Comparison of ENCODE assay signal across 7 mouse cellular contexts in the genomic region with DNA sequence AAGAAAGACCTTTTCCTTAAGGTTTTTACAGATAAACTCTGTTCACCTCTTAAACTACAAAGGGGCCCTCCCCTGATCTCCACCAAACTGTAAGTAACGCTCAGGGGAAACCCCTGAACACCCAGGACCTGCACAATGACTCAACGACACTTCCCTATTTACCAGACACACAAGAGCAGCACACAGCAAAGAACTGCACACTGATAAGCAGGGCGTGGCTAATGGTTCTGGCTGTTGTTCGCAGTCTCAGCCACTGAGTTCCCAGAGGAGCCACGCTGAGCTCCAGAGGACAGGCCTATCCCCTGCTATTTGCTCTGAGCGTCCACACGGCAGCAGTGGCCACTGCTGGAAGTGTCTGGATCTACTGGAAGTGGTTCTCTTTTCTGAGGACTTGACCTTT.
DNase-seq lines count a peak whose midpoint lies in the region; ATAC-seq and TF ChIP-seq lines count a peak whose summit lies in the region.

No protein-coding gene starts in this region.

- TF ChIP-seq CTCF in lung, adult 2 months (IDR thresholded peaks at IDR 0.05; ENCODE audit: insufficient read depth, low read length) = no peak

- peak; percentile 55 for ATAC-seq in forebrain, embryonic 13.5 days
- ATAC-seq in hindbrain, embryonic 11.5 days (ENCODE audit: low FRiP score) = peak; percentile 83
- ATAC-seq in neural tube, embryonic 15.5 days (ENCODE audit: low FRiP score) = 0 out of 2 replicates have a peak, but pooled peaks have one; percentile 37

- WGBS in forebrain, embryonic 13.5 days = 29% methylated on average over 7 of the region's 7 CpGs
- 39% methylated on average over 7 of the region's 7 CpGs for WGBS in hindbrain, embryonic 11.5 days
- WGBS in lung, adult 2 months = 20% methylated on average over 7 of the region's 7 CpGs
- WGBS in neural tube, embryonic 15.5 days = 19% methylated on average over 7 of the region's 7 CpGs

- no peak overlapping the region for H3K4me2 ChIP-seq in forebrain, embryonic 13.5 days
- H3K4me2 ChIP-seq in hindbrain, embryonic 11.5 days (replicated peaks; ENCODE audit: low read depth, low read length) = no peak overlapping the region
- no peak overlapping the region for H3K4me2 ChIP-seq in neural tube, embryonic 15.5 days

- no peak overlapping the region for H3K9ac ChIP-seq in forebrain, embryonic 13.5 days
- H3K9ac ChIP-seq in hindbrain, embryonic 11.5 days (ENCODE audit: low read depth, low read length) = no peak overlapping the region
- H3K9ac ChIP-seq in neural tube, embryonic 15.5 days (replicated peaks) = no peak overlapping the region

- H3K9me3 ChIP-seq in forebrain, embryonic 13.5 days (replicated peaks) = no peaks in the 10 kb centered on the region
- H3K9me3 ChIP-seq in hindbrain, embryonic 11.5 days (ENCODE audit: control insufficient read depth, low read length) = no peaks in the 10 kb centered on the region
- no peaks in the 10 kb centered on the region for H3K9me3 ChIP-seq in neural tube, embryonic 15.5 days (replicated peaks)

- H3K4me1 ChIP-seq in forebrain, embryonic 13.5 days = peaks cover 13% of the 10 kb centered on the region
- no peaks in the 10 kb centered on the region for H3K4me1 ChIP-seq in hindbrain, embryonic 11.5 days (replicated peaks; ENCODE audit: control insufficient read depth, insufficient read depth, low read length)
- H3K4me1 ChIP-seq in lung, adult 2 months (ENCODE audit: control insufficient read depth, insufficient read depth, low read length) = peaks cover 4% of the 10 kb centered on the region
- peaks cover 18% of the 10 kb centered on the region for H3K4me1 ChIP-seq in neural tube, embryonic 15.5 days

- TF ChIP-seq POLR2A in lung, adult 2 months (IDR thresholded peaks at IDR 0.05; ENCODE audit: borderline replicate concordance, extremely low read depth, low read depth, low read length) = no peak

- no peaks in the 10 kb centered on the region for H3K36me3 ChIP-seq in forebrain, embryonic 13.5 days (ENCODE audit: poor library complexity, severe bottlenecking)
- H3K36me3 ChIP-seq in hindbrain, embryonic 11.5 days (ENCODE audit: control insufficient read depth, insufficient read depth, low read length) = no peaks in the 10 kb centered on the region
- H3K36me3 ChIP-seq in neural tube, embryonic 15.5 days = no peaks in the 10 kb centered on the region

- H3K4me3 ChIP-seq in forebrain, embryonic 13.5 days = no peak overlapping the region
- H3K4me3 ChIP-seq in hindbrain, embryonic 11.5 days (ENCODE audit: low read depth, low read length) = no peak overlapping the region
- no peak overlapping the region for H3K4me3 ChIP-seq in lung, adult 2 months (replicated peaks; ENCODE audit: extremely low read depth, low read depth, low read length)
- no peak overlapping the region for H3K4me3 ChIP-seq in neural tube, embryonic 15.5 days (replicated peaks)

- H3K27ac ChIP-seq in forebrain, embryonic 13.5 days = no peak overlapping the region
- H3K27ac ChIP-seq in hindbrain, embryonic 11.5 days (ENCODE audit: low read depth, low read length) = no peak overlapping the region
- no peak overlapping the region for H3K27ac ChIP-seq in neural tube, embryonic 15.5 days (replicated peaks)

- DNase-seq in ES-CJ7 (ENCODE audit: low read depth, low spot score) = peak; percentile 45
- peak; percentile 36 to 39 for DNase-seq in adrenal gland, adult 18-20 months (ENCODE audit: low spot score in 2 of 2)
- DNase-seq in hindbrain, embryonic 11.5 days (ENCODE audit: low spot score) = peak; percentile 43
- DNase-seq in lung, adult 2 months = peak; percentile 26
- peak; percentile 18 for DNase-seq in urinary bladder, postnatal 25 days (ENCODE audit: low spot score)

- H3K27me3 ChIP-seq in forebrain, embryonic 13.5 days = no peaks in the 10 kb centered on the region
- no peaks in the 10 kb centered on the region for H3K27me3 ChIP-seq in hindbrain, embryonic 11.5 days (ENCODE audit: control insufficient read depth, insufficient read depth, low read length)
- 0 out of 2 replicates have a peak, but pooled peaks cover 2% of the 10 kb centered on the region for H3K27me3 ChIP-seq in neural tube, embryonic 15.5 days (replicated peaks)
